Mouse (Mus musculus) heart, postnatal 0 days (tissue): ENCODE measurements around the gene Mn1.

Experiments
- CTCF ChIP-seq: IDR thresholded peaks from 2 replicates; pipeline ENCODE4 v1.5.1; 2016; ENCODE audit warnings: antibody characterized with exemption, control low read depth, low read depth
- EP300 ChIP-seq: IDR thresholded peaks from 2 replicates; pipeline ENCODE4 v1.6.1; 2016; ENCODE audit warnings: antibody characterized with exemption, low read depth

GRCm38 (mm10) chr5:111473425-111473824 lies 56.3 kb downstream of the Mn1 start:
- TF ChIP-seq CTCF (no peak), EP300 (no peak)
